Mouse (Mus musculus): ENCODE results near the gene Timp3.
"Not testable (repeated sequence)": the region's sequence is repeated elsewhere in the genome, so short reads cannot be mapped to it uniquely, and the experiment has no call there.

Timp3 gene

GRCm38 (mm10) chr10:86345645-86346044 is 45.5 kb downstream of the Timp3 start:
- DNase-seq (ENCODE audit: extremely low spot score, low read depth, low spot score): no peak

- no peak for DNase-seq (ENCODE audit: extremely low spot score, low read depth, low spot score)
These were observed 46.2 kb downstream of the Timp3 start for GRCm38 (mm10) chr10:86346235-86346840.

GRCm38 (mm10) chr10:86351287-86351686 is 51.1 kb downstream of the Timp3 start:
- no peak for DNase-seq (ENCODE audit: extremely low spot score, low read depth, low spot score)

GRCm38 (mm10) chr10:86352521-86352920 is 52.3 kb downstream of the Timp3 start:
- no peak for DNase-seq (ENCODE audit: extremely low spot score, low read depth, low spot score)

- no peak for DNase-seq (ENCODE audit: extremely low spot score, low read depth, low spot score)
These were observed 56.8 kb downstream of the Timp3 start for GRCm38 (mm10) chr10:86356819-86357563.

GRCm38 (mm10) chr10:86358307-86358975 is 58.3 kb downstream of the Timp3 start:
- no peak for DNase-seq (ENCODE audit: extremely low spot score, low read depth, low spot score)

- DNase-seq (ENCODE audit: extremely low spot score, low read depth, low spot score): no peak
These were observed 59.0 kb downstream of the Timp3 start for GRCm38 (mm10) chr10:86359208-86359607.

- DNase-seq (ENCODE audit: extremely low spot score, low read depth, low spot score): no peak
These were observed 59.5 kb downstream of the Timp3 start for GRCm38 (mm10) chr10:86359699-86360098.

GRCm38 (mm10) chr10:86363669-86364309 is 63.6 kb downstream of the Timp3 start:
- DNase-seq (ENCODE audit: extremely low spot score, low read depth, low spot score): no peak

- DNase-seq (ENCODE audit: extremely low spot score, low read depth, low spot score): no peak
These were observed 65.5 kb downstream of the Timp3 start for GRCm38 (mm10) chr10:86365632-86366092.

- no peak for DNase-seq (ENCODE audit: extremely low spot score, low read depth, low spot score)
These were observed 67.2 kb downstream of the Timp3 start for GRCm38 (mm10) chr10:86367346-86367745.

GRCm38 (mm10) chr10:86368811-86369210 is 68.6 kb downstream of the Timp3 start:
- DNase-seq (ENCODE audit: extremely low spot score, low read depth, low spot score): no peak

- no peak for DNase-seq (ENCODE audit: extremely low spot score, low read depth, low spot score)
These were observed 69.2 kb downstream of the Timp3 start for GRCm38 (mm10) chr10:86369346-86369745.

GRCm38 (mm10) chr10:86371561-86371960 is 71.4 kb downstream of the Timp3 start:
- DNase-seq (ENCODE audit: extremely low spot score, low read depth, low spot score): no peak

- no peak for DNase-seq (ENCODE audit: extremely low spot score, low read depth, low spot score)
These were observed 73.9 kb downstream of the Timp3 start for GRCm38 (mm10) chr10:86374061-86374460.

GRCm38 (mm10) chr10:86375903-86376302 is 75.7 kb downstream of the Timp3 start:
- no peak for DNase-seq (ENCODE audit: extremely low spot score, low read depth, low spot score)

- no peak for DNase-seq (ENCODE audit: extremely low spot score, low read depth, low spot score)
These were observed 76.4 kb downstream of the Timp3 start for GRCm38 (mm10) chr10:86376392-86377185.

- not testable (repeated sequence) for DNase-seq (ENCODE audit: extremely low spot score, low read depth, low spot score)
These were observed 78.6 kb downstream of the Timp3 start for GRCm38 (mm10) chr10:86378803-86379202.

- no peak for DNase-seq (ENCODE audit: extremely low spot score, low read depth, low spot score)
These were observed 80.5 kb downstream of the Timp3 start for GRCm38 (mm10) chr10:86380626-86381025.

GRCm38 (mm10) chr10:86381150-86381921 is 81.2 kb downstream of the Timp3 start:
- no peak for DNase-seq (ENCODE audit: extremely low spot score, low read depth, low spot score)

Measured in hindlimb bud, embryonic 11.5 days (tissue).